Mouse (Mus musculus) layer of hippocampus, adult 11-12 months (tissue): ENCODE measurements around the gene Hdac9.

Experiments
- DNase-seq: peaks from one replicate; pipeline ENCODE4 v3.0.0; 2022; ENCODE audit warnings: low spot score

Gene Hdac9

GRCm38 (mm10) chr12:34916995-34917394 is at the start of gene Hdac9:
Gene Hdac9 (minus strand): TSS chr12:34917095.
- DNase-seq = no peak

DNA sequence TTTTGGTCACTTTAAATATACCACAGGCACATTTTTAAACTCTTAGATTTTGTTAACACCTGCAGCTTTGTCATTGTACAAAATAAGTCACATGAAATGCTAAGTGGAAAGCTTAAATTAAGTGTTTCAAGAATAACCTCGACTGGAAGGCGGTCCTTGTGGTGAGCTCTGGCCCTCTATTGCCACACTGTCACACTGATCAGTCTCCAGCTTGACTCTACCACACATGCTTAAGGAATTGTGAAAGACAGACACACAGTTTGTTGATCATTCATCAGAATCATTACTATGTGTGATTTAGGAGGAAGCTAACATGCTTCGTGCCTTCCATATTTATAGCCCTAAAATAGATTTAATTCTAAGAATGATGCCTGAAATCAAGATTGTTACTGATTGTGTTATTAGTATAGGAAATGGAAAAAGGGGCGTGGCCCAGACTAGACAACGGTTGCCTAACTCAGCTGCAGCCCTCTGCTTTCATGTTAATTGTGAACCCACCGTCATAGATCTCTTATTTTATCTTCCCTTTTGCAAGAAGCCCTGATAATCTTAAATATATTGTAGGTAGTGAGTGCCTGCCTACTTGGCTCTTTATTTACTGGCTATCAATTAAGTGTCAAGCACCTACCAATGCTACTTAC is 32.3 kb upstream of the Hdac9 start:
- no peak for DNase-seq

DNA sequence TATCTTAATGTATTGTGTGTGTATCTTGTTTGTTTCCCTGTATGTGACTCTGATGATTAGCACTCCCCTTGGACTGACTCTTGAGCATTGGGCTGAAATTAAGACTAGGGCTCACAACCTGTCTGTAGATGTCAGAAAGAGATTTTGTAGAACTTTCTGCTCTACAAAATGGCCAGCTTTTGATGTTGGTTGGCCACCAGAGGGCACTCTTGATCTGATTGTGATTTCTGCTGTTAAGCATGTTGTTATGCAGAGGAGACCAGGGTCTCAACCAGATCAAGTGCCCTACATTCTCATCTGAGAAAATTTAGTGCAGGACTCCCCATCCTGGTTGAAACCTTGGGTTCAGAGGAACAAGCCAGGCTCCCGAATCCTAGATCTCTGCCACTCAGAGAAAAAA is 21.0 kb upstream of the Hdac9 start:
- DNase-seq = no peak

GRCm38 (mm10) chr12:34908008-34908407 is 8.9 kb downstream of the Hdac9 start:
- no peak for DNase-seq

DNA sequence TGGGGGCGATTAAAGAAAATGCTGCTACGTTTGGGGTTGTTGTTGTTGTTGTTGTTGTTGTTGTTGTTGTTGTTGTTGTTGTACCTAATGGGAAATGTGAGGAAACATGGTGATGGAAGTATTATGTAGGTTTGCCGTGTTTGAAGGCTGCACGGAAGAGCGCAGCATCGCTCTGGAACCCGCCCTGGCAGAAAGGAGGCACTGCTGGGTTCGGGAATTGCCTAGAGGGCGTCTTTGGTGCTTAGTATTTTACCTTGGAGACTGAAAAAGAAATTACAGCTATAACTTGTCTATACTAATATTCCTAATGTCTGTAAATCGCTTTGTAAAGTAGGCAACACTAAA is 9.4 kb downstream of the Hdac9 start:
- DNase-seq = peak; percentile 45

GRCm38 (mm10) chr12:34906704-34907505 is 10.0 kb downstream of the Hdac9 start:
- DNase-seq = peak; percentile 13

DNA sequence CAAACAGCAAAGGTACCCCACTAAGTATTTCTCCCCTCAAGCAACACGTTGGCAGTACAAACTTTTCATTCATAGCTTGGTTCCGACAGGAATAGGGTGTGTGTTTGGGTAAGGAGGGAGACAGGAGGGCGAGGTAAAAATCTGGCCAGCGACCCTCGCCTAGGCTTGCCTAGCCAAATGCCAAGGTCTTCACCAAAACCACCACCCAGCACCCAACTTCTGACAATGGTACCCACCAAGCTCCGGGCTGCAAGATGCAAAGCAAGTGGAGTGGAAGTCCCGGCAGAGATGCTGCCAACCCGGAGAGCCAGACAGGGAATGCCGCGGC is 10.6 kb downstream of the Hdac9 start:
- DNase-seq = no peak

- DNase-seq = no peak
Observed at GRCm38 (mm10) chr12:34900241-34900640, 16.7 kb downstream of the Hdac9 start.

GRCm38 (mm10) chr12:34894867-34895266 is 22.0 kb downstream of the Hdac9 start:
- no peak for DNase-seq

DNA sequence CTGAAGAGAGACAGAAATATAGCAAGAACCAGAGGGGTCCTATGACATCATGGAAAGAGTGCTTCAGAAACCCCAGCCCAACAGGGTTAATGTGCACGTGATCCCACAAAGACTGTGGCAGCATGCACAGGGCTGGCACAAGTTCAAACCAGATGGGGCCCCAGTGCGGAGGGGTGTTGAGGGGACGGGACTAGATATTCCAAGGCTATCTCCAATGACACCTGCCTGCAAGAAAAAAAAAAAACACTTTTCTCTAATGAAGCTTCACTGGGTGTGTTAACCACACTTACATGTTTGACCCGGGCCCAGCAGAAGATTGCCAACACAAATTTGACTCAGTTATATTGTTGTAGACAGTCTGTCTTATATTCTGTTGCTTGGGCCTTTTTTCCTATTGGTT is 28.2 kb downstream of the Hdac9 start:
- no peak for DNase-seq

DNA sequence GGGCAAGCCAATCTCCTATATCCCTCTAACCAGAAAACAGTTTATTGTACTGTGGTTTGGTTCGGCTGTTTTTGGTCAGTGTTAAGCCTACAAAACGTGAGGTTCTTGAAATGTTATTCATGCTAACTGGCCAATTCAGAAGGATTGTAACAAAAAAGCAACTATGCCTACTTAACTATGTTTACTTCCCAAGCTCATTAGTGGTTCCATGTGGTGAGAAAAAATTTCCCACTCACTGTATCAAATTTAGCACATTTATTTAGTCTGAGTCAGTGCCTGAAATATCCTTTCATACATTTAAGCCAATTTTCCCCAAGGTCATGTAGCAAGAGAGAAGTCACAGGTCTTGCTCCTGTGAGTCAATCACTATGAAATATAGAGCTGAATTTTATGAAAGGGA is 42.0 kb downstream of the Hdac9 start:
- DNase-seq = no peak

DNA sequence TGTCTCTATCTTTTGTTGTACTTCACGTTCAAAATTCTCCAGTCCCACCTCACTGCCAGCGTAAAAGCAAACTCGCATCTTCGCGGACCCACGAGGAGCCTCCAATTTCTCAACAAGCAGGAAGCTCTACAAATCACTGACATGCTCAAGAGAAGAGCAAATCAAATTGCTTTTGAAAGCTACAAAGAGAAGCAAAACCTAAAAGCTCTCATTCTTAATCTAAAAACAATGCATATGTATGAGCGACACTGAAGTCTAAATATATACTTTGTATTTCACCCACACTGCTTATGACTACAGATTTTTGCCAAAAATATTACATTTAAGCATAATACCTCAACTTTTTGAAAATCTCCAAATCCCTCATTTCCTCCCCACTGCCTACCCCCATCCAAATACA is 45.9 kb downstream of the Hdac9 start:
- DNase-seq = no peak

DNA sequence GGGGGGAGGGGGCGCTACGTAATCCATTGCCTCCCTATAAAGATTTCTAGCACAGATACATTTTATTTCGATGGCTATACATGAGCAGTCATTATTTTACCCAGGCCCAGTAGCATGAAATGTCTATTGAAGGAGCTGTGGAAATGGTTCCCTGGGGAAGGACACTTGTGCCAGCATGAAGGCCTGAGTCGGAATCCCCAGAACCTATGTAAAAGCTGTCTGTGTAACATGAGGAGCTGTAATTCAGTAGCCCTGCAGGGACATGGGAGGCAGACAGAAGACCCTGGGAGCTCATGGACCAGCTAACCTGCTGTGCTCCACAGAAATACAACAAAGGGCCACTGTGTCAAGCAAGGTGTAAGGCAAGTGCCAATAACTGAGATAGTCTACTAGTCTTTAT is 75.7 kb downstream of the Hdac9 start:
- DNase-seq = no peak

DNA sequence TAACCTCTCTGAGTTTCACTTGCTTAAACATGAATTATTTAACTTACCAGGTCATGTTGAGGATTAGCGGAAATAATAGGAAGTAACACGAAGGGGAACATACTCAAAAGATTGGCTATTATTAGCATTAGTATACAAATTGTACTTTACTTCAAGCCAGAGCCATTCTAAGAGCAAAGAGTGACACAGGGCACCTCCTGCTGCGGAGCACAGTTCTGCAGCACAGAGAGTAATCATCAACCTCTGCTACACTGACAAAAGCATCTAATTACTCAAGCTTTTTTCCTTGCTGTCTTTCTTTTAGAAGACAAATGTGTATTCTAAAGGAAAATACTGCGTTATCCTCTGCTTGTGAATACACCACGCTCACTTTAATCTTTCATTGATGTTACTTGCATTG is 79.6 kb downstream of the Hdac9 start:
- no peak for DNase-seq

DNA sequence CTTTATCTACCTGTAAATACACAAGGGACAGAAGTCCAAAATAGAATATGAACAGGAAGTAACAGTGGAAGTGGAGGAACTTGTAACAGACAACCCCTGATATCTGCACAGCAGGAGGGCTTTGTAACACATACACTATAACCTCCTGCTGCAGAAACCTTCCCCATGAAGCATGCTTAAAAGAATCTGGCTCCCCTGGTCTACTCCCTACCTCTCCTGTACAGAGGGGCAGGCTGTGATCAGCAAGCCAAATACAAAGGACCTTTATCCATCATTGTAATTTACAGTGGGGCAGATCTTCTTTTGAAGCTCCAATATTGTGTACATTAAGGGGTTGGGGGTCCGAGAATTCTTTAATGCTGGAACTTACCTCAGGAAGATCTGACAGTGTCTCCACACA is 80.0 kb downstream of the Hdac9 start:
- no peak for DNase-seq

GRCm38 (mm10) chr12:34836085-34836484 is 80.8 kb downstream of the Hdac9 start:
- no peak for DNase-seq

- DNase-seq = no peak
Observed at GRCm38 (mm10) chr12:34835493-34835892, 81.4 kb downstream of the Hdac9 start.

DNA sequence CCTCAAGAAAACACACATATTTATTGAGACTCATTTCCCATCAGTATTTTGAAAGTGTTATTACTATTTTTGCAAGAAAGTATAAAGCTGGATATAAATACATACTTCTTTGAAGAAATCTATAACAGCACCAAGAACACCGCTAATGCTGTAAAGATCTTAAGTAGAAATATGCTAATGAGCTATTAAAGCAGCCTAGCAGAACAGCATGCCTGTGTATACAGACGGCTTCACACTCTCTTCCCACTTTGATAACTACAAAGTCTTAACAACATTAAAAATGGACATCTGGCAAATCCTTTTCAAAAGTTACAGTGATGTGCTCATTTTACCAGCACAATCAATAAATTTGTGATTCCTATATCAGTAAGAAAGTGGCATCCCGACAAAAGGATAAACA is 88.2 kb downstream of the Hdac9 start:
- DNase-seq = no peak

DNA sequence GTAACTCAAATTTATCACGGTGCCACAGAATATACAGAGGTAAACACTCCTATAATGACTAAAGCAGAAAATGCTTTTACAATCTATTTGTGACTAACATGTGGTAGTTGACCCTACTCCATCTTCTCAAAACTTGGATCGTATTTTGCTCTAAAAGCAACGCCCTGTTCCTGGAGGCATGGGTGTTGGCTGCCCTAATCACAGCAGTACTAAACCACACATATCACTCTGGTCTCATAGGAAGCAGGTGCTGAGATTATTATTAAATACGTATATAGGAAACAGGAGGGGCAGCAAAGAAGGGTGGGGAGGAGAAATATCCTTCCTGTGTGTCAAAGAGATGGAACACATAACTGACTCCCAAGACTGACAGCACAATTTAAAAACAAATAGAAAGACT is 90.0 kb downstream of the Hdac9 start:
- no peak for DNase-seq

GRCm38 (mm10) chr12:34820229-34820628 is 96.7 kb downstream of the Hdac9 start:
- no peak for DNase-seq

- no peak for DNase-seq
Observed at GRCm38 (mm10) chr12:34811673-34812613, 105.0 kb downstream of the Hdac9 start.

- no peak for DNase-seq
Observed at GRCm38 (mm10) chr12:34810221-34810620, 106.7 kb downstream of the Hdac9 start.

GRCm38 (mm10) chr12:34808180-34808579 is 108.7 kb downstream of the Hdac9 start:
- no peak for DNase-seq
